Mouse (Mus musculus) lung, adult 2 months (tissue): Measurements from ENCODE around the gene Hsph1.

Experiments used
- CTCF ChIP-seq: fragments of 200-500 bp; IDR thresholded peaks from 2 replicates; pipeline ENCODE4 v1.5.1; 2011; ENCODE audit warnings: mild to moderate bottlenecking, low read length, control low read depth; ENCODE audit not compliant: insufficient read depth
- POLR2A ChIP-seq: fragments of 200-500 bp; IDR thresholded peaks from 2 replicates; pipeline ENCODE4 v1.6.1; 2011; ENCODE audit warnings: low read depth, mild to moderate bottlenecking, control low read depth, low read length, borderline replicate concordance; ENCODE audit errors: extremely low read depth

DNA sequence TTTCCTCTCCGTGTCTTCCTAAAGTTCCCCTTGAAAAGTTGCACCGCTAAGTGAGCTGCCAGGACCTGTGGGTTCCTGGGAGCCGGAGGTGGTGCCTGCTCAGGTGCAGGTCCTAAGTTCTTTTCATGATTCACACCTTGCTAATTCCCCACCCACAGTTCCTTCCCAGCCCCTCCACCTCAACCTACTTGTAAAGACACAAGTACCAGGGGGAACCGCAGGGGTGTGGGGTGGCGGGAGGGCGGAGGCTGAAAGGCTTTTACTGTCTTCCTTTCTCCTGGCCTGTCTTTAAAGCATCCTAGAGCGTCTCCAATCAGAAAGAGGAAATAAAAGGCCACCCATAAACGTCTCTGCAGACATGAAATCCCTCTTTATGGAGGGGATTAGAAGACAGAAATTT lies 52.7 kb downstream of the Hsph1 start:
- no peak for TF ChIP-seq CTCF
- TF ChIP-seq POLR2A: no peak
